Mouse (Mus musculus) gastrocnemius, adult 2 months (tissue): ENCODE data around the gene Thoc7. TPM values are rescaled to one million over a fixed set of nuclear protein-coding genes. Genes with fewer than 3 reads are reported as not detected.
A peak's percentile ranks its signal among the peaks of the same experiment; 100 is the strongest.

ENCODE experiments used
- DNase-seq: peaks from one replicate; pipeline ENCODE4 v3.0.0; 2022
- H3K27ac ChIP-seq: fragments of 200-600 bp; 2 replicates; pipeline ENCODE4 v1.8.1; 2022; ENCODE audit warnings: mild to moderate bottlenecking
- H3K4me3 ChIP-seq: fragments of 200-600 bp; 2 replicates; pipeline ENCODE4 v1.8.1; 2022; ENCODE audit warnings: mild to moderate bottlenecking, moderate library complexity
- CTCF ChIP-seq: fragments of 200-600 bp; IDR thresholded peaks from 2 replicates; pipeline ENCODE4 v1.8.1; 2022; ENCODE audit warnings: antibody characterized with exemption, mild to moderate bottlenecking, moderate library complexity
- intact Hi-C: fragments of 180-260 bp; cut with DNase I; formaldehyde crosslinking; loops from one replicate; pipeline ENCODE4 v1.15.1; 2025
- total RNA-seq, 2 experiments: library from RNA; stranded (reverse); gene quantifications; 2 replicates each; pipeline ENCODE4 v1.2.3; 2021

Gene Thoc7
- total RNA-seq, 2 experiments from 2014 or later, result 125 to 155 TPM

DNA sequence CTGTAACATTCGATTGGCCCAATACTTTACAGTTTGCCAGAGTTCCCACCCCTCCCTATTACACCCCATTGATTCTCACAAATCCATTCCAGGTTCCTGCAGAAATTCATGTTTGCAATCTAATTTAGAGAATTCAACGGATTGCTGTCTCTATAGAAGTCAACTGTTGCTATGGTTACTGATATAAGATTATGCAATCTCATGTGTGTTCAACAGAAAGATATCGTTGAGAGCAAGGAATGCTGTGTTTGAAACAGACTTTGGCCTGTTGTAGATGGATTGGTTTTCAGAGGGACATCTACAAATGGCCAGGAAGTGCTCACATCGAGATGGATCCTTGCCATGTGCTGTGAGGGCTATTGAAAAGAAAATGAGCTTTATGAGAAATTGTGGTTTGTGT, 46.4 kb downstream of the Thoc7 start:
- DNase-seq, result no peak
- TF ChIP-seq CTCF, result no peak
- intact Hi-C loops, result loop anchor here (5.0 kb wide), 1 partner anchor 558 kb away; no protein-coding TSS in a partner anchor
- Histone ChIP-seq H3K27ac (no peak overlapping the region), H3K4me3 (no peak overlapping the region)

DNA sequence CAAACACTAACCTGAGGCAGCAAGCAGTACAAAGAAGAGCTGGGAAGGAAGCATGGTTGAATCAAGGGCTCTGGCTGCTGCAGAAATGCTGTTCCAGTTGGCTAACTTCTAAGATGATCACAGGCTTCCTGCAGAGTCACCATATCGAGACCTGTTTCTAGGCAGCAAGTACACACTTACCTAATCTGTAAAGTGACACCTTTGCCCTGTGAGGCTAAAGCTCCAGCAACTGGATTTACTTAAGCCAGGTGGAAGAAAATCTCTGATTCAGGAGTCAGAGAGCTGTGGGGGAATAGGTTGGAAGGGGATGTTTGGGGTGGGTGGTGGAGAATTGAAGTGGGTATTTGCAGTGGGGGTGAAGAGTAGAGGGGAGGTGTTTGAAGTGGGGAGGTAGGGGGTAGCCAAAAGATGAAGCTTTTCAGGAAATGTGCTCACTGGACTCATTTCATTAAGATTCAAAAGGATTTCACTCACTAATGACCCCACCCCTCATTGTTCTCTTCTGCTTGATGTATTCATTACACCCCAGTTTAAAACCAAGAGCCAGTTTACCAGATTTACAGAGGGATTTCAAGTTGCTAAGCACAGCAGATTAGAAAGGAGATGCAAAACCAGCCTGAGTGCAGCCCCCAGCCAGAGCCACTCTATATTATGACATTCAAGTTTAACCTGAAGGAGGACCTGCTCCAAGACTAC, 47.1 kb downstream of the Thoc7 start, which contains the start of gene Gm281:
Gene Gm281, minus strand, starts transcription at position 92 of the 696 bp plus-strand sequence.
- Histone ChIP-seq H3K4me3 (no peak within 1 kb of the TSS), H3K27ac (no peak within 1 kb of the TSS)
- intact Hi-C loops, result loop anchor here (5.0 kb wide), 1 partner anchor 557 kb away; no protein-coding TSS in a partner anchor
- DNase-seq, result no peak
- TF ChIP-seq CTCF, result no peak

DNA sequence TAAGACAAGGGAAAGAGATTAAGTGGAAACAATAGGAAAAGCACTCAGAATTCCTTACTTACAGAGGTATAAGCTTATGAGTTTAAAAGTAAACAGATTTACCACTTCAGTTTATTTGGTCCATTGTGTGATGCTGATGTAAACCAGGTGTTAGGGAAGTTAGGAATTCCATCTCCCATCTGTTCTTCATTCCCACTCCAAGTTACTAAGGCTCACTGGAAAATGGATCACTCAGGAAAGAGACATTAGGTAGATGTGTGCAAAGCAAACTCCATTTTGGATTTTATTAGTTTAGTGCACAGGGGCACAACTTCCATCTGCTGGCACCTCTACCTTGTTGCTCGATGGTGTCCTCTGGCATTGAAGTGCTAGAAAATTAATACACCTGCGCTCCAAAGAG, 51.5 kb downstream of the Thoc7 start:
- no peak overlapping the region for H3K4me3 ChIP-seq
- no peak for DNase-seq
- no peak overlapping the region for H3K27ac ChIP-seq
- intact Hi-C loops, result no loop called here
- TF ChIP-seq CTCF, result no peak

DNA sequence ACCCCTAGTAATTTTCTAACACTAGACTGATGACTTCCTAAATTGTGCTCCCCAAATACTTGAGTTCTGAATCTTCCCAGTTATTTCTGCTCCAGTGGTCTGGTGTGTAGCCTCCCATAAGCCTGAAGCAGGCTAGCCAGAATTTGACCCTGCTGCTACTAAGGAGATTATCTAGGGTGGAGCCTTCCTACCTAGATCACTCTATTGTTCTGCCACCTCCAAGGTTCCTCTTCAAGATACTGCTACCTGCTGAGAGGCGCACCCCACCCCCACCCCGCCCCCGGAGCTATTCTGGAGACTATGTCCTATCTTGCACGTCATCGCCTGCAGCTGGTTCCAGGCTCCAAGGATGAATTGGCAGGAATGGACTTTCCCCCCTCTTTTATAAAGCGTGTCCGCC, 54.5 kb downstream of the Thoc7 start:
- no peak for TF ChIP-seq CTCF
- intact Hi-C loops, result no loop called here

DNA sequence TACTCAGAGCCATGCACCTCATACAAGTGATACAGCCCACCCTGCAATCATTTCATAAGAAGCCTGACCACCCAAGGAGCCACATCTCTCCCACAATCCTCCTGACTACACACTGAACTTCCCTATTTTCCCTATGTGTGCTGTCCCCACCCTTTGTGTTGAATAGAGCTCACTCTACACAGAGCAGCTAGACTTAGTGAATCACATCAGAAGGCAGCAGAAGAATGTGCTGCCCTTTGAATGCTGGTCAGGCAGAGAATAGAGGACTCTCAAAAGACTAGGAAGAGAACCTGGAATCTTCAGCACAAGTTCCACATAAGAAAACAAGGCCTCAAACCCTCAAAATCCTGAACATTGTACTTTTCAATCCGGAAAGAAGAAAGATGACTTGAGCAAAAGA, 55.2 kb downstream of the Thoc7 start:
- no peak for TF ChIP-seq CTCF
- DNase-seq, result no peak
- intact Hi-C loops, result no loop called here
- Histone ChIP-seq H3K4me3 (no peak overlapping the region), H3K27ac (no peak overlapping the region)

More for the DNA sequence above, 54.5 kb downstream of the Thoc7 start:
- Histone ChIP-seq H3K27ac (no peak overlapping the region), H3K4me3 (no peak overlapping the region)
- DNase-seq, result no peak

DNA sequence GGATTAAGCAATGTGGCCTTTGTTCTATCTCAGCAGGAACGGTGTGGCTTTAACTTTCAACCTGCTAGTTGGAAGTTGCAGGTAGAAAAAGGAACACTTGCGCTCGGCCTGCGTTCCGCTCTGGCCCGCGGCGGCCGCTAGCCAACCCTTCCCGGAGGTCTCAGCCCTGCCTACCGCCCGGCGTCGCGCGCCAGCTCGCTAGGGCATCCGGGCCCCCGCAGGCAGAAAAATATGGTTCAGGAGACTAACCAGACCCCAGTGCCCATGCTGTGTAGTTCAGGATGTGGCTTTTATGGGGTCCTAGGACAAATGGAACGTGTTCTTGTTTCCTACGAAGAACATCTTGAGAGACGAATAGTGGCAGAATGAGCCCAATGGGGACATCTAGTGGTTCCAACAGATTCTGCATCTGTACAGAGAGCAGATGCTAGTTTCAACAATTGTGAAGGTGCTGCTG, 60.0 kb downstream of the Thoc7 start:
- Histone ChIP-seq H3K27ac (0 out of 2 replicates have a peak overlapping the region, but pooled peaks have one; percentile 48), H3K4me3 (peak overlapping the region; percentile 74)
- DNase-seq, result peak; percentile 34
- intact Hi-C loops, result loop anchor here (5.0 kb wide), 1 partner anchor 544 kb away; no protein-coding TSS in a partner anchor
- peak; percentile 69 for TF ChIP-seq CTCF

Other genes with a start within 250 kb of the Thoc7 start
- not detected for gene Gm281, start 47.4 kb downstream of the Thoc7 start, total RNA-seq
- 10 to 100 TPM; 18.1 to 20.5 TPM for gene Atxn7, start 412 bp downstream of the Thoc7 start, total RNA-seq
- gene Psmd6, start 159.1 kb upstream of the Thoc7 start, total RNA-seq, result 100 to 1,000 TPM; 144 to 151 TPM
- gene Olfr720, start 225.0 kb upstream of the Thoc7 start, total RNA-seq, result not detected